Mouse (Mus musculus) adipocyte (in vitro differentiated cells): ENCODE data around the gene Klc4.

Source experiments
- DNase-seq: peaks from one replicate; pipeline ENCODE4 v3.0.0-alpha.2; 2016; ENCODE audit warnings: low spot score

The Klc4 gene

DNA sequence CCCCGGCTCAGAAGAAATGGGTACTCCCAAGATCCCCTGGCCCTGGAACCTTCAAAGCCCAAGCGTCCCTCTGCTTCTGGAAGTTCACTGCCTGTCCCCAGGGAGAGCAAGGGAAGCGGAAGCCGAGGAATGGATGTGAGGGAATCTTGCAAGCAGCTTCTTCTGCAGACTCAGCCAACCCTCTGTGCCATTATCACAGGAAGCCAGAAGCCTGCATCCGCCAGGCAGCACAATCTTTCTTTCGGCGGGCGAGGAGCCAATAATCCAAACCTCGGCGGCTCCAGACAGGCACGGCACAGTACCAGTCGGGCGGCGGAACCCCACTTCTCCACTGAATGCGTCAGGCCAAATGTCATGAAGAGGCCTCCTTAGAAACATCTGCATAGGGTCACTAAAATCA is 24.5 kb downstream of the Klc4 start:
- no peak for DNase-seq

DNA sequence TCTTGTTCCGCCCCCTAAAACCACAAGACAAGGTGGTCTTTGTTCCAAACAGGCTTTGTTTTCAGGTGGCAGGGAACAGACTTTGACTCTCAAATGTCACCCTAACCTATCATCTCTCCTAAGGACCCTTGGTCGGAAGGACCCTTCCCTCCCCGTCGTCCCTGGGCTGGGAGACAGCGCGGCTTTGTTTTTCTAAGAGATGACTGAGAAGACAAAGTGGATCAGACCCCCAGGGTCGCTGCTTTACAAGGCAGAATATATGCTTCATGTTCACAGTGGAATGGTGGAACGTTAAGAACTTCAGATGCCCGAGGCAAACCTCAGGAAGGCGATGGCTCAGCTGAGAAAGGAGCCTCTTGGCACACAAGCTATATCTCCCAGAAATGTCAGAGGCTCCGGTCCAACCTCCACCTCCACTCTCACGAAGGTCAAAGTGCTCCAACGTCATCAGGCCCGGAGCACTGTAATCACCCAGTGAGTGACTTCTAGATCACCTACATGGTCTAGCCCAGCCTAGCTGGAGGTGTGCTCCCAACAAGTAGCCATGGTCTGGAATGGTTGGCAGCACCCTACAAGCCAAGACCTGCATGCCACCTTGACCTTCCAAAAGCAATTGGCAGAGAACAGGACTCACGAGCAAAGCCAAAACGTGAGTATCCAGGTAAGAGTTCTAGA is 26.0 kb downstream of the Klc4 start:
- no peak for DNase-seq

DNA sequence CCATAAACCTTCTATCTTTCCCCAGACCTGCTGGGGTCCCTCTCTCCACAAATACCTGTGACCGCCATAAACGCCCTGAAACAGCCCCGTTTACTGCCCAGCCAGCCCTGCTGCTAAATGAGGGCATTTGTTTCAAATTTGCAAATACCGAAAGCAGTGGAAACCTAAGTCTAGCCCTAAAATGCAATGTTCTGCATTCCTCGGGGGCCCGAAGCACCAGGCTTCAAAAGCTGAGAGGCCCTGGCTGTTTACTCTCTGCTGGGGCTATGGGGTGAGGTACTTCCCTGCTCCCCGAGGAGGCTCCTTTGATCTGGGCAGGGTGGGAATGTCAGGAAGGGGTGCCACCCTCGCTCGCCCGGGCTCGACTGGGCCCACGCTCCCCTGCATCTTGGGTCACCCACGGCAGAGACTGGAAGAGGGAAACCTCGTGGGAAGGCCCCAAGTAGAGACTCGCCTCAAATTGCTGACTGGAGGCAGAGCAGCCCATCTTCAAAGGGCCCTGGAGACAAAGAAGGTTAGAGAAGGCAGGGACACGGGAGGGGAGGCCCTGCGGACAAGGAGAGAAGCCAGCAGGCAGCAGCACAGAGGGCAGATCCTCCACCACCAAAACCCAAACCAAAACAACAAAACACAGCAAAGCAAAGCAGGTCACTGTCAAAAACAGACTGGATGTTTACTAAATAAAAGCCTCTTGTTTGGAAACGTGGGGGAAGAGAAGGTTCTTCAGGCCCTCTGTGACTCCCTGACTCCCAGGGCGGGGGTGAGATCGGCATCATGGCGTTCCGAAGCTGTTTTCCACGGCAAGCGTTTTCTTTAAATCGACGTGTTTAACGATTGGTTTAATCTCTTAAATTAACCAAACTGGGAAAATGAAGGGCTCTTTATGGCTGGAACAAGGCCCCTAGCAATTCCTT is 26.8 kb downstream of the Klc4 start:
- no peak for DNase-seq

DNA sequence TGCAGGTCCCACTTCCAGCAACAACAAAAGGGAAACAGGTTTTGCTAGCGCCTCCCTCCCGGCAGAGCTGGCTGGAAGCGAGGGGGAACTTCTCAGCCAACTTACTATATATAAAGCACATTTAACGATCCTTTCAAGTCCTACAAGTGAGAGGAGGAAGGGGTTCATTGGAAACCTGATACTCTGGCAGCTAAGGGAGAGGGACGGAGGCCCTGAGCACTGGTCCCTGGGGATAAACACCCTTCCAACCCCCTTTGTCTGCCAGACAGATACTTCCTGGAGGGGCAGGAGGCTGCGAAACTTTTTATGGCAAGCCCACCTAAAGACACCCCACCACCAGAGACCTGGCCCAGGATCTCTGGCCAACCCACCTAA is 27.4 kb downstream of the Klc4 start:
- DNase-seq: no peak

DNA sequence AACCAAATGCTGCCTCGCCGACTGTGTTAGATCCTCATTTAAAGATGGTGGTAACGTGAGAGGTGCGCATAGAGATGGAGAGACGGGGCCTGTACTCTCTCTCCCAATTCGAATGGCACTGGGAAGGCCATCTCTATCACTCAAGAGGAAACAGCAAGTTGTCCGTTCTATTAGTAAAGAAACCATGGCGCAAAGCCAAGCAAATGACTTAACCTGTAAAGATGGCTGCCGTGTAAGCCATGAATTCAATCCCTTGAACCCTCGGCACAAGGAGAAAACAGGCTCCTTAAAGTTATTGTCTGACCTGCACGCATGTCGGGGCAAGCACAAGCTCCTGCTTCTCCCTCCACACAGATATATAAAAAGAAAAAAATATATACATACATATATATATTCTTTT is 28.0 kb downstream of the Klc4 start:
- no peak for DNase-seq

DNA sequence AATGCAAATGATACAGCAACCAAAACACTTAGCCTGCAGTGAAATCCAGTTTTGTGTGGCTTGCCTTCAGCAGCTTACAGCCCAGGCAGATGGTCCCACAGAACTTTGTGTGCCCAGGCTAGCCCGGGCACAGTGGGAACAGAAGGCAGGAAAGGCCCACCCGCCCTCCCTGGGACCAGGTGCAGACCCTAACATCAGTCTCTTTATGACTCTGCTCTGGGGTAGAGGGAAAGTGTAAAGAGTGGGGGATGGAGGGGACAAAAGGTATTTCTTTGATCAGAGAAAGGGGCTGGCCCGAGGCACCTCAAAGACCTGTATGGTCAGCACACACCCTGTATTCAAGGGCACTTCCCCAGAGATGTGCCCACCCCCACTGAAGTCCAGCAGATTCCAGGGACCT is 32.6 kb downstream of the Klc4 start:
- DNase-seq: no peak

DNA sequence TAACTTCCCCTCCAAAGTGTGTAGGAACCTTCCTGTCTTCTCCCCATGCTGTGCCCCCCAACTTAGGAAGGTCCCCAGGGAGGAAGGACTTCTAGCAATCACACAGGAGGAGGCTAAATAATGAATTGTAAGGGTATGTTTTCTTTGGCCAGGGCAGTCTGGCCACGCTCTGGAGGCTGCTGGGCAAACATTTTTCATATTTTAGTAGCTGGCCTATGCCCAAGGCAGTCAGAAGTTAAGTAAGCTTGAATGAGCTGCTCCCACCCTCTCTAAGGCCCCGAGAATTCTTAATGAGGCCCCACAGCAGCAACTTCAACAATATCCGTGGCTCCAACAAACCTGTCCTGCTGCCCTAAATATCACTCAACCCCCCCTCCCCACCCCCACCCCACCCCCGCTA is 33.0 kb downstream of the Klc4 start:
- peak; percentile 88 for DNase-seq

DNA sequence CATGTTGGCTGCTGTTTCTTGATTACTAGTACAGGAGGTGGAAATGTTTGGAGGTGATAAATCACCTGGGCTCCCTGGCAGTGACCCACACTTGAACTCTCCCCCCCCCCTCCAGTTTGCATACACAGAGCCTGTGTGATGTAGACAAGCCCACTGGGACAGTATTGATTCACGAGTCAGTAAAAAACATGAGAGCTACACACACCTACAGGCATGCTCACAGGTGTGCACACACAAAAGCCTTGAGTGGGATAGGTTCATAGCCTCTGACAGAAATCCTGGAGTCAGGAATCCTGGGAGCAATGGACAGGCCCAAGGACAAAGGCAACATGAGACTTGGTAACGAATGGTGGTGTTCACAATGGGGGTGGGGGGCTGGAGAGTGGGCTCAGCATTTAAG is 33.6 kb downstream of the Klc4 start:
- DNase-seq: no peak

DNA sequence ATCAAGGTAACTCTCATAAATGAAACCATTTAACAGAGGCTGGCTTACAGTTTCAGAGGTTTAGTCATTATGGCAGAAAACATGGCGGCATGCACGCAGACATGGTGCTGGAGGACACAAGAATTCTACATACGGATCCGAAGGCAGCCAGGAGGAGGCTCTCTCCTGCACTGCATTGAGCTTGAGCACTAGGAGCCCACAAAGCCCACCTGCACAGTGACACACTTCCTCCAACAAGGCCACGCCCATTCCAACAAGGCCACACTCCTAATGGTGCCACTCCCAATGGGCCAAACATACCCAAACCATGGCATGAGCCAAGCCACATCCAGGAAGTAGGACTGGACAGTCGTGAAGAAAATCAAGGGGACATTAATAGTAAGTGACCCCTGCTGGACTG is 34.5 kb downstream of the Klc4 start:
- no peak for DNase-seq

DNA sequence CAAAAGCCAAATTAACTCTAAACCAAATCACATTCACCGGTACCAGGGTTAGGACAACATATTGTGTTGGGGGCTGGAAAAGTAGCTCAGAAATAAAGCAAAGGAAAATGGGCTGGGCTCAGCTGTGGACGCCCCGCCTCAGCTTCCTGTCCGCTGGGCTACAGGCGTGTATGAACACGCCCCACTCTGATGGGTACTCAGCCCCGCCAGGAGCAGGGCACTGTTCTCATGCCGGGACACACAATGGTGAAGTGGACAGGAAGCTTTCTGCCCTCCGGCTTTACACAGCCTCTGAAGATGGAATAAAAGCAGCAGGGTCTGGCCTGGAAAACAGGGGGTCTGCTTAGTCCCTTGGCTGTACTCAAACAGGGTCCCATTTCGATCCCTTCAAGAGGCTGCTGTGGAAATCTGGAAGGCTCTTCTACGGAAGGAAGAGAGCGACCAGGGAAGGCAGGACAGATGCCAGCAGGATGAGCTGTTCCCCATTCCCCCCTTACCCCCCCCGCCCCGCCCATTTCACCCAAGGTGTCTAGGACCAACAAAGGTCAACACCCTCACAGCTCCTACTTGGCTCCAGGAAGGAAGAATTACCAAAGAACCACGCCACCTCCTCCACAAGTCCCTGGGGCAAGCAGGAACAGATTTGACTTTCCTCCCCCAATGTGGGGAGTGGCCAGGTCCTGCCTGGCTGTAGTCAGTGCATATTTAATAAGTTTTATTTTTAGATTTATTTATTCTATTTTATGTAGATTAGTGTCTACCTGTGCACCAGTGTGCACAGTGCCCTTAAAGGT is 35.9 kb downstream of the Klc4 start:
- DNase-seq: peak; percentile 46

DNA sequence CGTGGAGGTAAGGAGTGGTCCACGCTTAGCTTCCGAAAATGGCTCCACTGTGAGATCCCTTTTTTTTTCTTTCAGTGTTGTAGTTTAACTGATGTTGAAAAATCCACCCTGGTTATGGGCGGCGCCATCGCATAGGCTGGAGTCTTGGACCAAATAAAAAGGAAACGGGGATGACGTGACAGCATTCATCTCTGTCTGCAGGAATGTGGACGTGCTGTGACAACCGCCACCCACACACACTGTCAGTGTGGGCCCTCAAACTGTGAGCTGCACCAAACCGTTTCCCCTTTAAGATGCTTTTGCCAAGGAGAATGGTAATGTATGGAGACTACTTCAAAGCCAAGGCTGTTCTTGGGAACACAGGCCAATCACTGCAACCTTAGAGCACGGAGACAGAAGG is 39.8 kb downstream of the Klc4 start:
- no peak for DNase-seq

DNA sequence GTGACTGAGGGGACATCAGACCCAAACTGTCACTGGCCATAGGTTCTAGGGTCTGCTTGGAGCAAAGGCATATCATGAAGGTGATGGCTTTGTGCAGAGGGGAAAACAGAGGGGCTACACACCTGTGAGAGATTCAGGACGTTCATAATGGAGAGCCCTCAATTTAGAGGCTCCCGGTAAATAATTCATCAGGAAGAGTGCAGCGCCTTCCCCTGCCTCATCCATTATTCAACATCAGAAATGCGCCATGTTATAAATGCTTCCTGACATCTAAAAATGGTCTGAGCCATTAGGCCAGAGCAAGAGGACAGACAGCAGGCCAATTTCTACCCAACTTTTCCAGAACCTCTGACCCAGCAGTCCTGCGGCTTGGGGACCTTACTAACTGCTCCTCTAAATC is 40.7 kb downstream of the Klc4 start:
- no peak for DNase-seq

DNA sequence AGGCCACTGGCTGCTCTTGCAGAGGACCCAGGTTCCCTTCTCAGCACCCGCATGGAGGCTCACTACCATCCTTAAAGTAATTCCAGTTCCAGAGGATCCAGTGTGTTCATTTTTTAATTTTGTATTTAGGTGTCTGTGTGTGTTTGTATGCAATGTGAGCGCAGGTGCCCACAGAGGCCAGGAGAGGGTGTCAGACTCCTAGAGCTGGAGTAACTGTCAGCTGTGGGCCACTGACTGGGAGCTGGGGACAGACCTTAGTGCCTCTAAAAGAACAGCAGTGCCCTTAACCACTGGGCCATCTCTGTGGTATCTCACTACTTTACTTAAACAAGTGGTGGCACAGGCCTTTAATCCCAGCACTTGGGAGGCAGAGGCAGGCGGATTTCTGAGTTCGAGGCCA is 42.6 kb downstream of the Klc4 start:
- no peak for DNase-seq

DNA sequence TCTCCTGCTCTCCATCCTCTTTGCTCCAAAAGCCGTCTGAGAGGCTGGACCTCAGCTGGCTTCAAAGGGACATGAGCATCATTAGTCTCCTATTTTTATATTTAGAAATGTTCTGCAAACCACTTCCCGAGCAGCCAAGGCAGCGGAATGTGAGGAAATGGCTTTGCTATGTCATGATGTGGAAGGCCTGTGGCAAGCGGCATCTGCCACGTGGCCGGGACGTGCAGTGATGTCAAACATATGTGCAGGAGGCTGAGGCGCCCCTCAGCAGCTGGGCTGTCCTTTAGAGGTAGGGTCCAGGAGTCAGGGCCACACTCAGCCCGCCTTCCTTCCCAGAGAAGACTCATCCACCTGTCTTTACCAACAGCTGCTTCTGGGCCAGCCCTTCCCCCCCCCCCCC is 43.6 kb downstream of the Klc4 start:
- DNase-seq: no peak

DNA sequence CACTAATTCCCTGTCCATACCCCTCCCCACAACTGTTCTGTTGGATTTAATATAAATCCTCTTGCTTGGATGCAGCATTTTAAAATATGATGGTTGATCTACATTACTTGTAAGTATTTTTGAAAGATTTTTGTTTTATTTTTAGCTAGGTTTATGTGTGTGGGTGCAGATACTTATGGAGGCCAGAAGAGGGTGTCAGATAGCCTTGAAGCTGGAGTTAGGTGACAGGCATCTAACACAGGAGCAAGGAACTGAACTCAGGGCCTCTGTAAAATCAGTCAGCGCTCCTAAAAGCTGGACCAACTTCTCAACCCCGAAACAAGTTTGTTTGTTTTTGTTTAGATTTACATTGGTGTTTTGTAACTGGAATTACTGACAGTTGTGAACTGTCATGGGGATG is 45.3 kb downstream of the Klc4 start:
- DNase-seq: no peak

DNA sequence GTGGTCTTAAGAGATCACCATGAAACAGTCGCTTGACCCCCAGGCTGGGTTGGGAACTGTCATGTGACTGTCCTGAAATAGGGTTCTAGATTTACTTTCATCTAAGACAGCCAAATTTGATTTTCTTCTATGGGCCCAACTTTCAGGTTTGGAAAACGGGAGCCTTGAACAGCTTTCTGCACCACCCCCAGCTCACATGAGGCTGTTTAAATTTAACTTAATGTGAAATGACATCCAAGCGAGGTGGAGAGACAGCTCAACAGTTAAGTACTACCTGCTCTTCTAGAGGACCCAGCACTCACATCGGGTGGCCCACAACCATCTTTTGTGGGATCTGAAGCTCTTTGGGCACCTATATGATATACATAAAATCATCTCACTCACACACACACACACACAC is 46.9 kb downstream of the Klc4 start:
- no peak for DNase-seq

DNA sequence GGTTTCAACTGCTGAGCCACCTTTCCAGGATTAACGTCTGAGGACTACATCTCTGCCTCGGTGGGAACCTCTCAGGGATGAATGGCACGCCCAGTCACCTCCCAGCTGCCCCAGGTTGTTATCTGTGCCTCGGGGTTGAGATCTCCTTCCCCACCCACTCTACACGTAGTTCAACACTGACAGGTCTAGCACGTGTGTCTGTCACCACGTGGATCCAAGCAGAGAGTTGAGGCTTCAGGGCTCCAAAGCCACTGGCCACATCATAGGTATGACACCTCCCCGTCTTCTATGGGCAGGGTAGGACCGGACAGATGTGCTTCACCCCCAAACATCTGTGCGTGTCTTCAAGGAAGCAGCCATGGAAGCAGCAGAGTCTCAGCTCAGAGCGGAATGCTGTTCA is 47.9 kb downstream of the Klc4 start:
- no peak for DNase-seq

DNA sequence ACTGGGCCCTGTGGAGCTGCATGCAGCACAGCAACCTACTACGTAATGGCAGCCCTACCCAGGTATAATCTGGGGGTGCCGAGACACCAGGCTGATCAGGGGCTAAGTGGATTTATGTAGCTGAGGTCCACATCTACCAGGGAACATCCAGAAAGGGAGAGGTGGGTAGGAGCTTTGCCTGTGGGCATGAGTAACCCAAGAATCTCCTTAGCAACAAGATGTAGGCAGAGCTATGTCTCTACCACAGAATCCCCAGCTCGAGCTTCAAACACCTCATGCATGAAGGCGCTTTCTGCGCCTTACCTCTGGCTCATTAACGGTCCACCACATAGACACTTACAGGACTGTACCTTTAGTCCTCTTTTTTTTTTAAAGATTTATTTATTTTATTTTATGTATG is 50.5 kb downstream of the Klc4 start:
- DNase-seq: no peak

DNA sequence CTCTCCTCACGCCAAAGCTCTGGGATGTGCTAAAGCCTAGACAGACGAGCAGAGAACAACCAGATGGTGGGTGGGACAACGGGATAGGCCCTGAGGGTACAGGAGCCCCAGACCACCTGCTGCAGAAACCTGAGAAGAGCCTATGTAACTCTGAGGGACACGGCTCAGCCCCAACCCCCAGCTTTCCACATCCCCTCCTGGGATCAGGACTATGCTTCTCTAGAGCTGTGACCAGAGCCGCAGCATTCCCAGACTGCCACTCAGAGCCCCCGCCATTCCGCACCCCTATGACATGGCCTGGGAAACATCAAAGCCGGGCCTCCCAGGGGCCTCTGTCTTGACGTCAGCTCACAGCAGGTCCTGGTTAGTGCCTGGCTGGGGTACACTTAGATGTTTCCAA is 51.2 kb downstream of the Klc4 start:
- DNase-seq: no peak

DNA sequence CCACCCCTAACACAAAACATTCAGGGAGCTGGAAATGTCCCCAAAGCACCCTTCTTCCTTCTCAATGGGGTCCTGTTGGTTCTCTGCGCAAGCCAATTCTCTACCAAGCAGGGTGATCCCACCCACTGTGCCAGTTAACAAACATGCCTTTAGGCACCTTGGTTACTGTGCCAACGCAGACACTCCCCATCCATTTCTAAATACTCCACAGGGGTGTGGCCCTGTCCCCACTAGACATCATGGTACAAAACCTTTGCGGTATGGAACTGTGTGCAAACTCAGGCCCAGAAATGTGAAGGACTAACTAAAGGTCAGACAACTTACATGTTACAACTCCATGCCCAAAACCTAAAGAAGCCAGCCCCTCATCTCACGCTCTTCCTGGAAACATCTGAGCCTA is 52.7 kb downstream of the Klc4 start:
- no peak for DNase-seq

DNA sequence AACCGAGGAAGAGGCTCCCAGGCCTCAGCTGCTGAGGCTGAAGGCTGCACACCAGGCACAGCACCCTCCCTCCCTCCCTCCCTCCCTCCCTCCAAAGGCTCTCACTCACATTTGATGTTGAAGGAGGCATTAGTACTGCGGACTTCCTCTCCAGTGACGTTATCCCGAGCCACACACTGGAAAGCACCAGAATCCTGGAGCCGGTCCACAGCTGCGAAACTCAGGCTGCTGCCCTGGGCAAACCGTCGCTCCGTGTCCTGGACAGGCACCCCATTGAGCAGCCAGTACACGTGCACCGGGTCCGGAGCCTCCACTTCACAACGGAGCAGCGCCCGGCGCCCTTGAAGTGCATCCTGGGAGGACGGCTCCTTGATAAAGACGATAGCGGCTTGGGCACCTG is 54.4 kb downstream of the Klc4 start:
- DNase-seq: no peak

DNA sequence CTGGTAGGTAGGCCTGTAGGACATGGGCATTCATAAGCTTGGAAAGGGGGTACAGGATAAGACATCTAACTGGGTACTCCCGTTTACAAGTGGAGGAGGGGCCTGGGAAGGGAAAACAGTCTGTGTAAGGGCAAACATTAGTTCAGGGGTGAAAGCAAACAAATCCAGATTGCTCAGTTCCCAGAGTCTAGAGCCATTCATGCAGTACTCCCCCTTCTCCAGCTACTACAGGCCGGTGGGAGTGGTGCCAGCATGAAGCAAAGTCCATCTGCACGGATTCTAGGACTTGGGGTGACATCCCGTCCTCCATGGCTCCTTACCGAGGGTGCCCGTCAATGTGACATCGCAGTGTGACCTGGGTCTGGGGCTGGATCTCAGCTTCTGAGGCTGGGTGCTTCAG is 55.4 kb downstream of the Klc4 start:
- DNase-seq: no peak
